Mouse (Mus musculus): ENCODE data around the gene Fam196b. TPM values are rescaled to one million over a fixed set of nuclear protein-coding genes. Genes with fewer than 3 reads are reported as not detected.

Gene Fam196b
- polyA plus RNA-seq, 1 experiment = 9.5 TPM

DNA sequence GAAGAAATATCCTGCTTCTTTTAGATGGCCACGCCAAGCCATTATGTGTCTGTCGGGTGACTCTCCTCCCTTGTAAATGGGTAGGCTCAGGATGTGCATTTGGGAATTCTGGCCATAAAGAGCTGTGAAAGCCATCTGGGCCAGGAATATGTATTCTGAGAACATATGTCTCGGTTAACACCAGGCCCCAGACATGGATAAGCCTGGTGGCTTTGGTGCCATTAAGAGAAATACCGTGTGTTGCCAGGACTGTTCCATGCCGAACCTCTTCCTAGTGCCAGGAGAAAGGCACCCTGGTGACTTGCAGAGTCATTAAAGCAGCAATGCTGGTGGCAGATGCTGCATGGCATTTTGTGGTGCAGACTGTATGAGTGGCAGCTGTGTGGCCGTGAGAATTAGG is 63.0 kb downstream of the Fam196b start:
- peak; percentile 73 for DNase-seq (ENCODE audit: low read depth)
- TF ChIP-seq POLR2A (IDR thresholded peaks at IDR 0.05; ENCODE audit: borderline replicate concordance, extremely low read depth, insufficient read depth, insufficient read length, poor library complexity, severe bottlenecking) (no peak), CTCF (IDR thresholded peaks at IDR 0.05; ENCODE audit: borderline replicate concordance, extremely low read depth, insufficient read depth, insufficient read length) (no peak)

DNA sequence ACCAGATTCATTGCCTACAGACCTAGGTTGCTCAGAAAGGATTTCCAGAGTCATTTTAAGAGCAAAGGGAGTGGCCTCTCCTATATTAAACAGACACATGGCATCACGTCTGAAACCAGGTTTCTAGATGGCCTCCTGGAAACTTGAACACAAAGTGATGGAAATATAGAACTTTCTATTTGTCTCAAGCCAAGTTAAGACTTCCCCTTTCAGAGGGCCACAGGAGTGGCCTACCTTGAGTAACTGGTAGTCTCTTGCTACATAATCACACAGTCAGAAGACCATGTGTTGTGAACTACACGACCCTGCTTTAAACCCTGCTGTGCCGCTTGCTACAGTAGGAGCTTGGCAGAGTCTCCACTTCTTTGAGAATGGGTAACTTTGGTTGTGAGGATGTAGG is 68.9 kb downstream of the Fam196b start:
- DNase-seq (ENCODE audit: low read depth) = no peak
- TF ChIP-seq POLR2A (IDR thresholded peaks at IDR 0.05; ENCODE audit: borderline replicate concordance, extremely low read depth, insufficient read depth, insufficient read length, poor library complexity, severe bottlenecking) = no peak
- TF ChIP-seq CTCF (IDR thresholded peaks at IDR 0.05; ENCODE audit: borderline replicate concordance, extremely low read depth, insufficient read depth, insufficient read length) = no peak

DNA sequence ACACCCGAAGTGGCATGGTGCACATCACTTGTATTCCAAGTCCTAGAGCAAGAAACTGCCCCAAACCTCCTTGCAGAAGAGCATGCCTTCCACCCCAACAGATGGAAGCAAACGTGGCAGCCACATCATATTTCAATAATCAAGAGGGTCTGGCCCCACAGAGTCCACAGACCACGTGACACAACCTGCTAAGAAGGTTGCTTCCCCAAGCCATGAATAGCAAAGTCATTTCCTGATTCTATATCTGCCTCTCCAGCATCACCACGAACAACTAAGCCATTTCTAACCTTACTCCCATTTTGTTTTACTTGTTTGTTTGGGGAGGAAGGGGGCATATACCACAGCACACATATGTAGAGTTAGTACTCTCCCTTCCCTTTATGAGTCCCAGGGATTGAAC is 69.6 kb downstream of the Fam196b start:
- no peak for TF ChIP-seq POLR2A (IDR thresholded peaks at IDR 0.05; ENCODE audit: borderline replicate concordance, extremely low read depth, insufficient read depth, insufficient read length, poor library complexity, severe bottlenecking)
- DNase-seq (ENCODE audit: low read depth) = no peak

GRCm38 (mm10) chr11:34385001-34385688 is 70.5 kb downstream of the Fam196b start:
- TF ChIP-seq CTCF (IDR thresholded peaks at IDR 0.05; ENCODE audit: borderline replicate concordance, extremely low read depth, insufficient read depth, insufficient read length) (no peak), POLR2A (IDR thresholded peaks at IDR 0.05; ENCODE audit: borderline replicate concordance, extremely low read depth, insufficient read depth, insufficient read length, poor library complexity, severe bottlenecking) (no peak)

GRCm38 (mm10) chr11:34389261-34390116 is 74.9 kb downstream of the Fam196b start:
- no peak for DNase-seq (ENCODE audit: low read depth)
- TF ChIP-seq CTCF (IDR thresholded peaks at IDR 0.05; ENCODE audit: borderline replicate concordance, extremely low read depth, insufficient read depth, insufficient read length) (no peak), POLR2A (IDR thresholded peaks at IDR 0.05; ENCODE audit: borderline replicate concordance, extremely low read depth, insufficient read depth, insufficient read length, poor library complexity, severe bottlenecking) (no peak)

More at GRCm38 (mm10) chr11:34385001-34385688, 70.5 kb downstream of the Fam196b start:
- DNase-seq (ENCODE audit: low read depth) = peak; percentile 91

GRCm38 (mm10) chr11:34392105-34392504 is 77.5 kb downstream of the Fam196b start:
- TF ChIP-seq CTCF (IDR thresholded peaks at IDR 0.05; ENCODE audit: borderline replicate concordance, extremely low read depth, insufficient read depth, insufficient read length) (no peak), POLR2A (IDR thresholded peaks at IDR 0.05; ENCODE audit: borderline replicate concordance, extremely low read depth, insufficient read depth, insufficient read length, poor library complexity, severe bottlenecking) (no peak)
- DNase-seq (ENCODE audit: low read depth) = no peak

GRCm38 (mm10) chr11:34395802-34396201 is 81.2 kb downstream of the Fam196b start:
- TF ChIP-seq CTCF (IDR thresholded peaks at IDR 0.05; ENCODE audit: borderline replicate concordance, extremely low read depth, insufficient read depth, insufficient read length) = no peak
- TF ChIP-seq POLR2A (IDR thresholded peaks at IDR 0.05; ENCODE audit: borderline replicate concordance, extremely low read depth, insufficient read depth, insufficient read length, poor library complexity, severe bottlenecking) = no peak
- no peak for DNase-seq (ENCODE audit: low read depth)

DNA sequence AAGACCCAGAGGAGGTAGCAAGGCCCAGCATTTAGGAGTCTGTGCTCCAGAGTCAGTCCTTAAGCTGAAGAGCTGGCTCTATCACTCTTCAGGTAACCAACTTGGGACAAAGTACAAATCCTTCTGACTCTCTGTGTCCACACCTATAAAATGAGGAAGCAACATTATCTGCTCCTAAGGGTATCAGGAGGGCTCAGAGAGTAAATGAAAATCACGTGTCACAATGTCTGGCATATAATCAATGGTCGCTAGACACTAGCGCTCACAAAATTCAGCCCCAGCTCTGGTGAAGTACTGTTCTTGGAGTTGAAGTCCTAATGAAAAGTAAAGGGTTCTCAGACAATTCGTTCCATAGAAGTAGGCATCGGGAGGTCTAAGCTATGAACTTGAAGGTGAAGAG is 83.0 kb downstream of the Fam196b start:
- TF ChIP-seq CTCF (IDR thresholded peaks at IDR 0.05; ENCODE audit: borderline replicate concordance, extremely low read depth, insufficient read depth, insufficient read length) (no peak), POLR2A (IDR thresholded peaks at IDR 0.05; ENCODE audit: borderline replicate concordance, extremely low read depth, insufficient read depth, insufficient read length, poor library complexity, severe bottlenecking) (no peak)
- DNase-seq (ENCODE audit: low read depth) = no peak

DNA sequence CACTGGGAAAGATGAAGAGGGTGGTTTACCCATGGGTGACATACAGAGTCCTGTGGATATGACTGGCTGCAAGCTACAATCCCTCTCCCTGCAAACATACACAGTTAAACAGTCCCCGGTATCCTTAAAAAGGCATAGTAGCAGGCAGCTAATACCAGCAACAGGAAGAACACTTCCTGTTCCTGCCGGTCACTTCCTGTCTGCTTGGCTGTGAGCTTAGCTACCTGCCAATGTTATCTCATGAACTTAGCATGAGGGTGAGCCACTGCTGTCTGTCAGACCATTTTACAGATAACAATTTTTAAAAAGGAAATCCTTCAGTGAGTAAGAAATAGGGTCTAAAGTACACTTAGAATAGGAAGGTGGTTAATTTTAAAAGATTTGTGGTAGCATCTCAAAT is 83.9 kb downstream of the Fam196b start:
- no peak for TF ChIP-seq CTCF (IDR thresholded peaks at IDR 0.05; ENCODE audit: borderline replicate concordance, extremely low read depth, insufficient read depth, insufficient read length)
- TF ChIP-seq POLR2A (IDR thresholded peaks at IDR 0.05; ENCODE audit: borderline replicate concordance, extremely low read depth, insufficient read depth, insufficient read length, poor library complexity, severe bottlenecking) = no peak
- DNase-seq (ENCODE audit: low read depth) = no peak

- TF ChIP-seq CTCF (IDR thresholded peaks at IDR 0.05; ENCODE audit: borderline replicate concordance, extremely low read depth, insufficient read depth, insufficient read length) (no peak), POLR2A (IDR thresholded peaks at IDR 0.05; ENCODE audit: borderline replicate concordance, extremely low read depth, insufficient read depth, insufficient read length, poor library complexity, severe bottlenecking) (no peak)
- DNase-seq (ENCODE audit: low read depth) = no peak
Observed at GRCm38 (mm10) chr11:34401343-34401742, 86.7 kb downstream of the Fam196b start.

GRCm38 (mm10) chr11:34405311-34405710 is 90.7 kb downstream of the Fam196b start:
- DNase-seq (ENCODE audit: low read depth) = no peak
- no peak for TF ChIP-seq CTCF (IDR thresholded peaks at IDR 0.05; ENCODE audit: borderline replicate concordance, extremely low read depth, insufficient read depth, insufficient read length)
- no peak for TF ChIP-seq POLR2A (IDR thresholded peaks at IDR 0.05; ENCODE audit: borderline replicate concordance, extremely low read depth, insufficient read depth, insufficient read length, poor library complexity, severe bottlenecking)
